Mouse (Mus musculus): ENCODE measurements around the gene Kdm5a. TPM values are rescaled to one million over a fixed set of nuclear protein-coding genes. Genes with fewer than 3 reads are reported as not detected.

Kdm5a gene
- total and polyA plus RNA-seq, 3 experiments = 20.8 to 35.8 (median 29.3) TPM

- TF ChIP-seq MAZ (IDR thresholded peaks at IDR 0.05; ENCODE audit: low read depth, low read length) (no peak), EP300 (IDR thresholded peaks at IDR 0.05; ENCODE audit: low read length) (0 out of 2 replicates have a peak, but pooled peaks have one; percentile 6), USF1 (IDR thresholded peaks at IDR 0.05; ENCODE audit: low read depth, low read length) (no peak), UBTF (IDR thresholded peaks at IDR 0.05; ENCODE audit: low read depth, low read length) (no peak), RAD21 (IDR thresholded peaks at IDR 0.05; ENCODE audit: low read depth, low read length) (no peak), POLR2A (IDR thresholded peaks at IDR 0.05; ENCODE audit: low read depth, low read length) (no peak), GABPA (IDR thresholded peaks at IDR 0.05; ENCODE audit: insufficient replicate concordance, low read depth, low read length) (no peak), MYC (IDR thresholded peaks at IDR 0.05; ENCODE audit: low read depth, low read length) (peak; percentile 65; the same call in 1 of the 2 replicates), ZKSCAN1 (IDR thresholded peaks at IDR 0.05; ENCODE audit: borderline replicate concordance, low read depth, low read length) (no peak), TCF12 (IDR thresholded peaks at IDR 0.05; ENCODE audit: low read depth, low read length) (no peak), NELFE (IDR thresholded peaks at IDR 0.05; ENCODE audit: low read depth, low read length) (no peak; the same call in 1 of the 2 replicates), ZNF384 (IDR thresholded peaks at IDR 0.05; ENCODE audit: low read depth, low read length) (peak; percentile 66), SMC3 (IDR thresholded peaks at IDR 0.05; ENCODE audit: low read depth, low read length) (no peak), MAX (IDR thresholded peaks at IDR 0.05; ENCODE audit: low read length) (no peak), ETS1 (conservative IDR thresholded peaks at IDR 0.05; ENCODE audit: low read depth, low read length) (no peak)
Observed at GRCm38 (mm10) chr6:120362774-120363687, 893 bp upstream of the Kdm5a start (continued).

GRCm38 (mm10) chr6:120364523-120364905 lies 590 bp downstream of the Kdm5a start:
- peak overlapping the region; percentile 90 for H3K9ac ChIP-seq (ENCODE audit: insufficient read depth, low read depth)
- H3K27me3 ChIP-seq (replicated peaks) = no peaks in the 10 kb centered on the region
- no peak for TF ChIP-seq ZMIZ1 (IDR thresholded peaks at IDR 0.05; ENCODE audit: low read depth, low read length)
- TF ChIP-seq PAX5 (IDR thresholded peaks at IDR 0.05; ENCODE audit: low read length) = no peak
- no peak for TF ChIP-seq ZNF384 (IDR thresholded peaks at IDR 0.05; ENCODE audit: low read depth, low read length)
- no peak for TF ChIP-seq RCOR1 (conservative IDR thresholded peaks at IDR 0.05; ENCODE audit: low read depth, low read length)
- TF ChIP-seq NRF1 (IDR thresholded peaks at IDR 0.05; ENCODE audit: low read depth, low read length) = no peak
- no peak for TF ChIP-seq SMC3 (IDR thresholded peaks at IDR 0.05; ENCODE audit: low read depth, low read length)
- no peak for TF ChIP-seq NELFE (IDR thresholded peaks at IDR 0.05; ENCODE audit: low read depth, low read length)
- no peak for TF ChIP-seq ELF1 (IDR thresholded peaks at IDR 0.05; ENCODE audit: low read depth, low read length)
- TF ChIP-seq CHD1 (IDR thresholded peaks at IDR 0.05; ENCODE audit: low read depth, low read length) = no peak
- TF ChIP-seq MAFK (IDR thresholded peaks at IDR 0.05; ENCODE audit: insufficient replicate concordance, low read length) = no peak
- no peak for TF ChIP-seq ZC3H11A (IDR thresholded peaks at IDR 0.05; ENCODE audit: low read depth, low read length)
- no peak for TF ChIP-seq MEF2A (IDR thresholded peaks at IDR 0.05; ENCODE audit: borderline replicate concordance, low read depth, low read length)
- no peak for TF ChIP-seq POLR2A (IDR thresholded peaks at IDR 0.05; ENCODE audit: low read depth, low read length)
- DNase-seq (ENCODE audit: extremely low read depth) = no peak
- H3K4me3 ChIP-seq (replicated peaks in 1 of 3; ENCODE audit: low read depth in 2 of 3, low read length in 2 of 3, poor library complexity in 1 of 3) = peak overlapping the region; percentile 62 to 96 (median 78)
- dilution Hi-C loops (cut with MboI; ENCODE audit: extremely low pct_ligation_motif_present, extremely low pct_unique_long_range_greater_than_20kb, low sequenced_read_pairs) (no loop called here), in situ Hi-C loops (cut with MboI; ENCODE audit: low pct_ligation_motif_present, low pct_unique_long_range_greater_than_20kb, low sequenced_read_pairs) (no loop called here)
- H3K4me1 ChIP-seq (ENCODE audit: control insufficient read depth in 1 of 2, insufficient read depth in 2 of 2) = peaks cover 0 to 18% of the 10 kb centered on the region in 2 experiments; a peak in 2 of 4 replicates
- H3K27ac ChIP-seq (ENCODE audit: insufficient read depth, low read depth) = peak overlapping the region; percentile 96; the same call in 1 of the 2 replicates
- H3K9me3 ChIP-seq (replicated peaks; ENCODE audit: low read length) = no peaks in the 10 kb centered on the region
- peaks cover 9 to 27% of the 10 kb centered on the region in 2 experiments for H3K36me3 ChIP-seq (replicated peaks in 1 of 2; ENCODE audit: control insufficient read depth in 1 of 2, insufficient read depth in 1 of 2, low read length in 1 of 2)
- peaks cover 45% of the 10 kb centered on the region for H3K79me2 ChIP-seq (replicated peaks; ENCODE audit: control insufficient read depth, extremely low read depth, insufficient read depth, poor library complexity, severe bottlenecking)
- H3K4me2 ChIP-seq (ENCODE audit: insufficient read depth, low read depth, poor library complexity, severe bottlenecking) = peak overlapping the region; percentile 96; the same call in 1 of the 2 replicates
